Mouse (Mus musculus) embryonic fibroblast, embryonic 13.5 days (primary cell): Measurements from ENCODE around the gene Grasp.

ENCODE experiments used
- CTCF ChIP-seq: IDR thresholded peaks from 2 replicates; pipeline ENCODE4 v1.5.1; 2011; ENCODE audit warnings: mild to moderate bottlenecking, control low read depth, low read length, moderate library complexity, borderline replicate concordance; ENCODE audit not compliant: insufficient read depth
- POLR2A ChIP-seq: IDR thresholded peaks from 2 replicates; pipeline ENCODE4 v1.6.1; 2011; ENCODE audit warnings: low read depth, mild to moderate bottlenecking, control low read depth, low read length, moderate library complexity

GRCm38 (mm10) chr15:101201414-101201813 lies 22.6 kb upstream of the Grasp start:
- no peak for TF ChIP-seq CTCF
- TF ChIP-seq POLR2A, result no peak
